Mouse (Mus musculus) ovary, adult 18-20 months (tissue): ENCODE measurements at regions not wholly inside any gene's neighbourhood (a gene's known extent, or its start where the extent isn't known, plus 50 kb on each side); places are given as distances from the start of the nearest gene placed in this dataset.

ENCODE experiments used
- DNase-seq: peaks from one replicate; pipeline ENCODE4 v3.0.0; 2022; ENCODE audit warnings: low spot score, mixed read lengths

GRCm38 (mm10) chr13:79182630-79183412 is 983.3 kb upstream of the Nr2f1 start:
- DNase-seq = no peak

GRCm38 (mm10) chr13:79158757-79159156 is 959.2 kb upstream of the Nr2f1 start:
- no peak for DNase-seq

- no peak for DNase-seq
Measured at GRCm38 (mm10) chr13:79142903-79143302, 943.3 kb upstream of the Nr2f1 start.

- DNase-seq = peak; percentile 36
Measured at GRCm38 (mm10) chr13:79141362-79141966, 941.9 kb upstream of the Nr2f1 start.

GRCm38 (mm10) chr13:79138747-79139146 is 939.2 kb upstream of the Nr2f1 start:
- DNase-seq = no peak

GRCm38 (mm10) chr13:79136726-79137125 is 937.2 kb upstream of the Nr2f1 start:
- DNase-seq = no peak
